Mouse (Mus musculus): ENCODE results near the gene 4930480E11Rik. TPM values are rescaled to one million over a fixed set of nuclear protein-coding genes. Genes with fewer than 3 reads are reported as not detected.
"Not testable (repeated sequence)": the region's sequence is repeated elsewhere in the genome, so short reads cannot be mapped to it uniquely, and the experiment has no call there.

4930480E11Rik gene
- polyA plus RNA-seq (2012; fragmentation: generic; extraction: Trizol): not detected
- long read RNA-seq, experiment 1: 0 reads
- long read RNA-seq, experiment 2: 0 reads

GRCm38 (mm10) chrX:78369343-78369742 lies at the start of gene 4930480E11Rik:
Gene 4930480E11Rik, plus strand, starts transcription at chrX:78369643.
- Histone ChIP-seq H3K27me3 (ENCODE audit: control insufficient read depth, insufficient read depth, insufficient read length) (no peaks in the 10 kb centered on the region), H3K4me3 (ENCODE audit: insufficient read depth, poor library complexity, severe bottlenecking) (no peak within 1 kb of the TSS), H3K36me3 (ENCODE audit: control insufficient read depth, insufficient read depth) (no peaks in the 10 kb centered on the region), H3K79me3 (ENCODE audit: low read depth) (no peaks in the 10 kb centered on the region), H3ac (ENCODE audit: control insufficient read depth, insufficient read length, low read depth) (no peak within 1 kb of the TSS), H3K79me2 (ENCODE audit: control insufficient read depth, insufficient read depth) (no peaks in the 10 kb centered on the region)
- no peak for TF ChIP-seq MYOG (IDR thresholded peaks at IDR 0.05; ENCODE audit: control insufficient read depth, extremely low read depth, insufficient read length)
- TF ChIP-seq MAX (IDR thresholded peaks at IDR 0.05): no peak
- TF ChIP-seq CEBPB (IDR thresholded peaks at IDR 0.05; ENCODE audit: low read depth): no peak
- no peak for TF ChIP-seq MYOD1 (IDR thresholded peaks at IDR 0.05; ENCODE audit: control insufficient read depth, insufficient read length, low read depth)
- TF ChIP-seq USF1 (IDR thresholded peaks at IDR 0.05; ENCODE audit: low read depth): no peak
- no peak for TF ChIP-seq FOSL1 (IDR thresholded peaks at IDR 0.05; ENCODE audit: insufficient read depth, low read length, poor library complexity, severe bottlenecking)
- TF ChIP-seq CTCF (IDR thresholded peaks at IDR 0.05; ENCODE audit: control insufficient read depth, insufficient read depth, insufficient read length): no peak

- H3K4me3 ChIP-seq (ENCODE audit: insufficient read depth, poor library complexity, severe bottlenecking); H3K79me2 ChIP-seq (ENCODE audit: control insufficient read depth, insufficient read depth); H3K79me3 ChIP-seq (ENCODE audit: low read depth); H3ac ChIP-seq (ENCODE audit: control insufficient read depth, insufficient read length, low read depth); H3K27me3 ChIP-seq (ENCODE audit: control insufficient read depth, insufficient read depth, insufficient read length); H3K36me3 ChIP-seq (ENCODE audit: control insufficient read depth, insufficient read depth): not testable (repeated sequence)
Observed at GRCm38 (mm10) chrX:78403346-78403745, 33.9 kb downstream of the 4930480E11Rik start.

Other genes with a start within 250 kb of the 4930480E11Rik start
- not detected for gene Gm5938, start 244.2 kb upstream of the 4930480E11Rik start, polyA plus RNA-seq (2012; fragmentation: generic; extraction: Trizol)
- gene Obp1b, start 182.9 kb upstream of the 4930480E11Rik start, polyA plus RNA-seq (2012; fragmentation: generic; extraction: Trizol): not detected
- gene Gm14743, start 123.7 kb upstream of the 4930480E11Rik start, polyA plus RNA-seq (2012; fragmentation: generic; extraction: Trizol): not detected
- 1.1 TPM for gene Prrg1, start 214.3 kb downstream of the 4930480E11Rik start, polyA plus RNA-seq (2012; fragmentation: generic; extraction: Trizol)

All from C2C12 (cell line).